Mouse (Mus musculus): ENCODE measurements around the gene Dclk2.

- TF ChIP-seq CTCF (IDR thresholded peaks at IDR 0.05; ENCODE audit: insufficient read depth, low read length) (no peak), POLR2A (IDR thresholded peaks at IDR 0.05; ENCODE audit: borderline replicate concordance, extremely low read depth, low read depth, low read length) (no peak)
These were observed 22.3 kb downstream of the Dclk2 start for GRCm38 (mm10) chr3:86898366-86898765.
